Mouse (Mus musculus) forebrain, embryonic 15.5 days (tissue): ENCODE data around the gene Tmem206. TPM values are rescaled to one million over a fixed set of nuclear protein-coding genes. Genes with fewer than 3 reads are reported as not detected.

ENCODE experiments used
- ATAC-seq: fragments of 200-750 bp; cut with Nextera tagmentation; replicated peaks from 2 replicates; pipeline ENCODE4 v1.8.0; 2017; ENCODE audit warnings: mild to moderate bottlenecking, moderate TSS enrichment, moderate library complexity
- H3K27ac ChIP-seq: fragments of 300-500 bp; sonication (generic); replicated peaks from 2 replicates; pipeline ENCODE4 v1.5.1; 2015; ENCODE audit warnings: mild to moderate bottlenecking, inconsistent platforms
- H3K27me3 ChIP-seq: fragments of 300-500 bp; sonication (generic); 2 replicates; pipeline ENCODE4 v1.6.1; 2015; ENCODE audit warnings: inconsistent platforms
- H3K36me3 ChIP-seq: fragments of 300-500 bp; sonication (generic); 2 replicates; pipeline ENCODE4 v1.6.1; 2015; ENCODE audit warnings: mild to moderate bottlenecking, inconsistent platforms
- H3K4me1 ChIP-seq: fragments of 300-500 bp; sonication (generic); 2 replicates; pipeline ENCODE4 v1.6.1; 2015; ENCODE audit warnings: inconsistent platforms
- H3K4me2 ChIP-seq: fragments of 300-500 bp; sonication (generic); replicated peaks from 2 replicates; pipeline ENCODE4 v1.6.1; 2015; ENCODE audit warnings: mild to moderate bottlenecking, inconsistent platforms
- H3K4me3 ChIP-seq: fragments of 300-500 bp; sonication (generic); 2 replicates; pipeline ENCODE4 v1.5.1; 2015; ENCODE audit warnings: mild to moderate bottlenecking, inconsistent platforms
- H3K9ac ChIP-seq: fragments of 300-500 bp; sonication (generic); replicated peaks from 2 replicates; pipeline ENCODE4 v1.6.1; 2015; ENCODE audit warnings: mild to moderate bottlenecking, inconsistent platforms
- H3K9me3 ChIP-seq: fragments of 300-500 bp; sonication (generic); 2 replicates; pipeline ENCODE4 v1.6.1; 2016; ENCODE audit warnings: inconsistent platforms
- WGBS: fragments of 180-500 bp; shearing (Covaris S2); methylation state at CpG from one replicate; pipeline ENCODE4 v1.1.7; 2015; ENCODE audit warnings: mixed read lengths; 5-methylcytosine and 5-hydroxymethylcytosine counted together
- polyA plus RNA-seq: library from polyadenylated mRNA; unstranded; fragments of >200 nt; fragmentation: Nextera tagmentation; extraction: Ambion mirVana; gene quantifications from 2 replicates; pipeline ENCODE4 v1.2.1, GENCODE M21; 2015

The Tmem206 gene
- polyA plus RNA-seq, 1 experiment from 2014 or later = 54.0 TPM

DNA sequence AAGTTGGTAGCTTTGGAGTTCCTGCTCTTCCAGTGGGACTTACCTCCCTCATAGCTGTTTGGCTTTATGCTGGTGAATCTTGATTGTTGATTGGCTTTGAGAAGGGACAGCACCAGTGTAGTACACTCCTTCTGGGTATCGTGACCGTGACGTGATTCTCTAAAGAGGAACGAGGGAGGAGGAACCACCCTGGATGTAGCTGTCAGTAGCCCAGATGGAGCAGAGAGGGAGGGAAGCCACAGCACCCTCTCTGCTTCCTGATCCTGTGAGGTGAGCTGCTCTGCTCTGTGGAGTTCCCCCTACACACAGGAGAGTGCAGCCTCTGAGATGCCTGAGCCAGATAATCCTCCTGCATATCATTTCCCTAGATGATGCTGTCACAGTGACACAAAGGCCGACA, 8.8 kb downstream of the Tmem206 start:
- Histone ChIP-seq H3K9me3 (no peaks in the 10 kb centered on the region), H3K4me1 (0 out of 2 replicates have a peak, but pooled peaks cover 4% of the 10 kb centered on the region), H3K27me3 (no peaks in the 10 kb centered on the region), H3K27ac (no peak overlapping the region), H3K4me2 (no peak overlapping the region), H3K9ac (no peak overlapping the region), H3K36me3 (peaks cover 47% of the 10 kb centered on the region), H3K4me3 (no peak overlapping the region)
- WGBS = 86% methylated on average over 5 of the region's 5 CpGs
- ATAC-seq = no peak

DNA sequence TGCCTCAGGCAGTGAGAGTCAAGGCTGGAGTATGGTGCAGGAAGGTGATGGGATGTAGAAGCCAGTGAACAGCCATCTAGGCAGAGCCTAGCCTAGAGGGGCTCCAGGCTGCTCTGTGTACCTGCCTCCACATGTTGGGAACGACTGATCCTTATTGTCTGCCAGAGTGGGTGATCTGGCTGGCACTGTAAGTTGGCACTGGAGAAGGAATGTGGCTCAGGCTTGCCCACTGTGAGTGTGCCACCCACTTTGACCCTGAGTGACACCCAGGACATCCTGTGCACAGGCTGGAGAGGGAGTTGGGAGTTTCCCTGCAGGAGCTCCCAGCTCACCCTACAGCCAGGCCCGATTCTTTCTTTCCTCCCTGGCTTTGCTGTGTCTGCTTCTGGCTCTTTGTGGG, 14.2 kb downstream of the Tmem206 start:
- Histone ChIP-seq H3K27ac (no peak overlapping the region), H3K4me3 (no peak overlapping the region), H3K27me3 (no peaks in the 10 kb centered on the region), H3K9ac (no peak overlapping the region), H3K4me2 (no peak overlapping the region), H3K36me3 (peaks cover 73% of the 10 kb centered on the region), H3K9me3 (no peaks in the 10 kb centered on the region), H3K4me1 (no peaks in the 10 kb centered on the region)
- no peak for ATAC-seq
- 89% methylated on average over 2 of the region's 2 CpGs for WGBS

DNA sequence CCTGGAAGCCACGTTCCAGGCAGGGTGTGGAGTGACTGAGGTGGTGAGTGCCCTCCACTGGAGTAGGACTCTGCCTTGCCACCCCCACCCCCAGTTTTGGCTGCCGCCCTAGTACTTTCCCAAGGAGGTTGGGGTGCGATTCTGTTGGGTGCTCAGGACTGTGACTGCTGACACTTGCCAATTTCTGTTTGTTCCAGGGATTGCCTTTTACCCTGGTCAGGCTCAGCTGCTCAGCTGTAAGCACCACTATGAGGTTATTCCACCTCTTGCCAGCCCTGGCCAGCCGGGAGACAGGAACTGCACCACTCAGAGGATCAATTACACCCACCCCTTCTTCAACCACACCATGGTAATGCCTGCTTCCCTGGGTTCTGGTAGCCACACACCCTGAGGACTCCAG, 14.8 kb downstream of the Tmem206 start:
- ATAC-seq = no peak
- Histone ChIP-seq H3K4me2 (no peak overlapping the region), H3K4me3 (no peak overlapping the region), H3K36me3 (peaks cover 79% of the 10 kb centered on the region), H3K9ac (no peak overlapping the region), H3K27ac (no peak overlapping the region), H3K9me3 (no peaks in the 10 kb centered on the region), H3K27me3 (no peaks in the 10 kb centered on the region), H3K4me1 (no peaks in the 10 kb centered on the region)
- 92% methylated on average over 4 of the region's 4 CpGs for WGBS

- Histone ChIP-seq H3K27ac (no peak overlapping the region), H3K4me2 (no peak overlapping the region), H3K9ac (no peak overlapping the region), H3K27me3 (no peaks in the 10 kb centered on the region), H3K4me3 (no peak overlapping the region), H3K9me3 (no peaks in the 10 kb centered on the region), H3K4me1 (no peaks in the 10 kb centered on the region), H3K36me3 (peaks cover 75% of the 10 kb centered on the region)
- 97% methylated on average over 8 of the region's 8 CpGs for WGBS
- ATAC-seq = no peak
These were observed 21.9 kb downstream of the Tmem206 start for GRCm38 (mm10) chr1:191347602-191348001.

DNA sequence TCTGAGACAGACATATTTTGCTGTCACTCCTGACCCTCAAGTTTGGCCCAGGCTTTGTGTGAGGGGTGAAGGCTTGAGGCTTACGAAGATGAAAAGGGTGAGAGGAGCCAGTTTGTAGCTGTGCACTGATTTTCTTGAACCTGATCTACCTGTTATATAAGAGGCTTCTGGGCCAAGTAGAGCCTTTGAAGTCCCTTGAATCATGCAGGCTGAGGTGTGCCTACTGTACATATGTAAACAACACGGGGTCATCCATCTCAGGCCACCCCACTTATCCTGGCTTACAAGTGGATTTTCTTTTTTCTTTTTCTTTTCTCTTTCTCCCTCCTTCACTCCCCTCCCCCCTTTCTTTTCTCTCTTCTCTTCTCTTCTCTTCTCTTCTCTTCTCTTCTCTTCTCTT, 22.9 kb downstream of the Tmem206 start:
- H3K27ac ChIP-seq = no peak overlapping the region
- no peak overlapping the region for H3K4me2 ChIP-seq
- ATAC-seq = no peak
- H3K9me3 ChIP-seq = no peaks in the 10 kb centered on the region
- WGBS = 93% methylated on average over 2 of the region's 2 CpGs
- H3K27me3 ChIP-seq = no peaks in the 10 kb centered on the region
- peaks cover 65% of the 10 kb centered on the region for H3K36me3 ChIP-seq
- H3K9ac ChIP-seq = no peak overlapping the region
- 0 out of 2 replicates have a peak, but pooled peaks cover 2% of the 10 kb centered on the region for H3K4me1 ChIP-seq
- H3K4me3 ChIP-seq = no peak overlapping the region

DNA sequence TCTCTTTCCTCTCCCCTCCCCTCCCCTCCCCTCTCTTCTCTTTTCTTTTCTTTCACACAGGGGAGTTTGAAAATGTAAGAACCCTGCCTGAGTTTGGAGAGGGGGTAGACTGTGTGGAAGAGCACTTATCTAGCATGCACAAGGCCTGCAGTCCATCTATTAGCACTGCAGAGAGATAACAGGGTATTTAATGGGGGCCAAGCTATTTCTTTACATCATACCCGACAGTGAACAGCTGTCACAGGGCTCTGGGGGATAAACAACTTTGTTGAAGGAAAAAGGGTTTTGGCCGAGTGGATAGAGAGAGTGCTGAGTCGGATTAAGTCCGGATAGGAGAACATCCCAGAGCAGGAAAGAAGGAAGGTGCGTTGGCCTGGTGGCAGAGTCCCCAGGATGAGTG, 23.3 kb downstream of the Tmem206 start:
- ATAC-seq = no peak
- H3K36me3 ChIP-seq = peaks cover 65% of the 10 kb centered on the region
- no peak overlapping the region for H3K4me2 ChIP-seq
- H3K9me3 ChIP-seq = no peaks in the 10 kb centered on the region
- WGBS = 64% methylated on average over 5 of the region's 5 CpGs
- no peaks in the 10 kb centered on the region for H3K27me3 ChIP-seq
- no peak overlapping the region for H3K27ac ChIP-seq
- 0 out of 2 replicates have a peak, but pooled peaks cover 2% of the 10 kb centered on the region for H3K4me1 ChIP-seq
- H3K9ac ChIP-seq = no peak overlapping the region
- no peak overlapping the region for H3K4me3 ChIP-seq

- H3K9me3 ChIP-seq = no peaks in the 10 kb centered on the region
- no peak overlapping the region for H3K27ac ChIP-seq
- peaks cover 69% of the 10 kb centered on the region for H3K36me3 ChIP-seq
- H3K9ac ChIP-seq = no peak overlapping the region
- no peak overlapping the region for H3K4me2 ChIP-seq
- H3K27me3 ChIP-seq = no peaks in the 10 kb centered on the region
- ATAC-seq = no peak
- no peak overlapping the region for H3K4me3 ChIP-seq
- WGBS = 80% methylated on average over 23 of the region's 23 CpGs
- H3K4me1 ChIP-seq = 0 out of 2 replicates have a peak, but pooled peaks cover 2% of the 10 kb centered on the region
These were observed 23.9 kb downstream of the Tmem206 start for GRCm38 (mm10) chr1:191349486-191350037.

GRCm38 (mm10) chr1:191350355-191350754, 24.6 kb downstream of the Tmem206 start:
- Histone ChIP-seq H3K36me3 (peaks cover 66% of the 10 kb centered on the region), H3K9ac (no peak overlapping the region), H3K4me1 (0 out of 2 replicates have a peak, but pooled peaks cover 2% of the 10 kb centered on the region), H3K4me3 (no peak overlapping the region), H3K27ac (no peak overlapping the region), H3K27me3 (no peaks in the 10 kb centered on the region), H3K9me3 (no peaks in the 10 kb centered on the region), H3K4me2 (no peak overlapping the region)
- WGBS = 93% methylated on average over 5 of the region's 5 CpGs
- ATAC-seq = no peak

DNA sequence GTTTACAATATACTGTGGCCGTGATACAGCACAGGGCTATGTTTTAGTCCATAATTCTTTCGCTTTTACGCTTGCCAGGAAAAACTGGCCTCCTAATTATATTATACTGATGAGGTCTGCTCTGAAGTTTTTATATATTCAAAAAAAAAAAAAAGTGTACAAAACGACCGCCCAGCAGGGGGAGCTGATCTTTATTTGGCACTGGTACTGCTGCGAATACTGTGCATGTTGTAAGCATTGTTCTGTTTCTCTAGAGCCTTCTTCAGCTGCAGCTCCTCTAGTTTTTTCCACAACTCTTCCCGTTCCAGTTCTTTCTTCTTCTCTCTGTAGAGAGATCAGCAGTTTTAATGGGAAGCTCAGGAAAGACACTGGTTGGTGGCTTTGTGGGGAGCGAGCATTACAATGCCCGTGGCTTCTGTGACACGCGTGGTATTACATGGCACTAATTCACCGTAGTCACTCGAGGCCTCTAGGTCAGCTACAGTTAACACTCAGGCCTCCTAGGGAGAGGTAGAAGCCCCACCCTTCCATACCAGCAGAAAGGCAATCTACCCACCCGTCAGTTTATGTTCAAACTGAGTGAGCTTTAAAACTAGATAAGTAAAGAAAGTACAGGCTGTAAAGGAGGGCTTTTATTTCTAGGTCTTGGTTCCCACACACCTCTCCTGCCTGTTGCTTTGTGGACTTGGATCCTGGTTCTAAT, 27.2 kb downstream of the Tmem206 start:
- Histone ChIP-seq H3K4me3 (no peak overlapping the region), H3K36me3 (peaks cover 59% of the 10 kb centered on the region), H3K27me3 (no peaks in the 10 kb centered on the region), H3K9me3 (no peaks in the 10 kb centered on the region), H3K27ac (0 out of 2 replicates have a peak overlapping the region, but pooled peaks have one; percentile 31), H3K4me1 (0 out of 2 replicates have a peak, but pooled peaks cover 2% of the 10 kb centered on the region), H3K9ac (no peak overlapping the region), H3K4me2 (no peak overlapping the region)
- 0 out of 2 replicates have a peak, but pooled peaks have one; percentile 23 for ATAC-seq
- WGBS = 61% methylated on average over 14 of the region's 14 CpGs

DNA sequence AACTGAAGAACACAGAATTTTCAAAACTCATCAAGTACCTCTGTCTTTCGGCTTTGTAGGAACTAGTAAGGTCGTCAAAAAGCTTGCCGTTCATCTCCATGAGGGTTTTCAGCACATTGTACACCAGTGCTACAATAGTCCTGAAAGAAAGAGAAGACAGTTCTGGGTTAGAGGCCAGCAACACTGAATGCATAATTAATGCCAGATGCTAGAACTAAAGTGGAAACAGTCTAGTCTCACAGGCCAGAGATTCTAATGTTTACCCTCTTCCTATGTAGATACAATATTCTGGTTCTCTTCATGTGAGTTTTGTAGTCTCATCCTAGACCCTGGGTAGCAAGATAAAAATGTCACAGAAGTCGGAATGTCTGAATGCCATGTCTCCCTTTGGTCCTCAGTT, 28.1 kb downstream of the Tmem206 start:
- Histone ChIP-seq H3K4me1 (0 out of 2 replicates have a peak, but pooled peaks cover 2% of the 10 kb centered on the region), H3K9ac (no peak overlapping the region), H3K4me2 (no peak overlapping the region), H3K27ac (no peak overlapping the region), H3K27me3 (no peaks in the 10 kb centered on the region), H3K36me3 (peaks cover 59% of the 10 kb centered on the region), H3K4me3 (no peak overlapping the region), H3K9me3 (no peaks in the 10 kb centered on the region)
- no peak for ATAC-seq
- 81% methylated on average over 4 of the region's 4 CpGs for WGBS

DNA sequence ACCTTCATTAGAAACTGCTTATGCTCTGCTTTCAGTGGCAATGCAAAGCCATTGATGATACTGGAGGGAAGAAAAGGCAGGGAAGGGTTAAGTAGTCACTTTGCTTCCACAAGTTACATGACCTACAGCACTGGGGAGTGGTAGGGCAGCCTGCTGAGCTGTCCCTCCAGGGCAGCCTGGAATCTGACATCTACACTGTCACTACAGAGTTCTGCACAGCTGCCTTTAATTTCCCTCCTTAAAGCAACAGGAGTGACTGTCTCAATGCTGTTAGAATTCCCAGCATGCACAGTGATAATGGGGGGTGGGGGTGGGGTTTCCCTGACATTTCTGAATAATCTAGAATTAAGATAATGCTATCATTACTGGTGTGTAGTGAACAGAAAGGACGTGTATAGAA, 31.2 kb downstream of the Tmem206 start:
- WGBS = 61% methylated on average over 1 of the region's 1 CpGs
- Histone ChIP-seq H3K36me3 (peaks cover 47% of the 10 kb centered on the region), H3K9ac (no peak overlapping the region), H3K4me2 (no peak overlapping the region), H3K27ac (no peak overlapping the region; the same call in 1 of the 2 replicates), H3K4me3 (no peak overlapping the region), H3K4me1 (0 out of 2 replicates have a peak, but pooled peaks cover 2% of the 10 kb centered on the region), H3K9me3 (no peaks in the 10 kb centered on the region), H3K27me3 (no peaks in the 10 kb centered on the region)
- ATAC-seq = no peak

DNA sequence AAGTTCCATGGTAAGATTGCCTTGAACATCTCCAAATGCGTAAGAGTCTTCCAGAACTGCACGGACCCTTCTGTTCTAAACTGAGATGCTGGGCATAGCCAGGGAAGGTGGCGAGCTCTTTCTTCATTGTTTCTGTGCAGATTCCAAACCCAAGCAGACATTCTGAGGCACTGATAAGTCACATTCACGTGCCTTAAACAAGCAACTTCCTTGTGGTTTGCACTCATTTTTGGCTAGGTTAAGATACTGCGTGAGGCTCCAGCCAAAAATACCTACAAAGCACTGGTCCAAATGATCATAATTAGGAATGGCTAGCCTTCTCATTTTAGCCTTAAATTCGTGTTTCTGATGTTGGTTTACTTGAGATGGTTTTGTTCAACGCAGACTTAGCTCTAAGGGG, 33.8 kb downstream of the Tmem206 start:
- H3K36me3 ChIP-seq = peaks cover 35% of the 10 kb centered on the region
- H3K4me2 ChIP-seq = no peak overlapping the region
- H3K4me3 ChIP-seq = no peak overlapping the region
- H3K4me1 ChIP-seq = no peaks in the 10 kb centered on the region
- 89% methylated on average over 7 of the region's 7 CpGs for WGBS
- H3K9ac ChIP-seq = no peak overlapping the region
- no peaks in the 10 kb centered on the region for H3K27me3 ChIP-seq
- no peak for ATAC-seq
- no peak overlapping the region for H3K27ac ChIP-seq
- no peaks in the 10 kb centered on the region for H3K9me3 ChIP-seq
